Mouse (Mus musculus) C2C12 (cell line): ENCODE results near the gene Flrt1.

Experiments used
- CTCF ChIP-seq: IDR thresholded peaks from one replicate; pipeline ENCODE4 v1.5.1; 2011; ENCODE audit not compliant: control insufficient read depth, insufficient read depth, insufficient read length
- FOSL1 ChIP-seq: IDR thresholded peaks from one replicate; pipeline ENCODE4 v1.8.0; 2011; ENCODE audit warnings: mild to moderate bottlenecking, low read length; ENCODE audit not compliant: poor library complexity, insufficient read depth, severe bottlenecking
- MAX ChIP-seq: IDR thresholded peaks from one replicate; pipeline ENCODE4 v1.6.1; 2011; ENCODE audit warnings: mild to moderate bottlenecking, control low read depth
- MYOD1 ChIP-seq: IDR thresholded peaks from one replicate; pipeline ENCODE4 v1.6.1; 2011; ENCODE audit warnings: low read depth; ENCODE audit not compliant: control insufficient read depth, insufficient read length
- MYOG ChIP-seq: IDR thresholded peaks from one replicate; pipeline ENCODE4 v1.6.1; 2011; ENCODE audit not compliant: control insufficient read depth, insufficient read length; ENCODE audit errors: extremely low read depth
- USF1 ChIP-seq: IDR thresholded peaks from one replicate; pipeline ENCODE4 v1.6.1; 2011; ENCODE audit warnings: low read depth, mild to moderate bottlenecking, control low read depth, moderate library complexity

DNA sequence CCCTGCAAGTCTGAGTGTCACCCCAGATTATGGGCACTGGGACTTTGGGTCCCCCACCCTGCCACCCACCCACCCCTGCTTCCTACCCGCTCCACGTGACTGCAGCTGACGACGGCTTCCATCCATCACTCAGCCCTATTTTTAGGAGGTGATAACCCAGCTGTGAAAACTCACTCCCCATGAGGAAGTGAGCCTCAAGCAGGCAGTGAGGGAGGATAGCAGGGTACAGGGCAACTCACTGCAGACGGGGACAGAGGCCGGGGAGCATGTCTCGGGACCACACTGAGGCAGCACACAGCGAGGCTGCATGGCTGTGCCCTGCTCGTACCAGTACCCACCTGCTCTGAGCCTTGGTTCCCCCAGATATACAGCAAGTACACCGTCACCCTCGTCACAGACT lies 24.8 kb upstream of the Flrt1 start:
- TF ChIP-seq CTCF (no peak), MYOG (no peak), MAX (no peak), USF1 (no peak), MYOD1 (no peak), FOSL1 (no peak)
